Mouse (Mus musculus): ENCODE results near the gene Ttc36. TPM values are rescaled to one million over a fixed set of nuclear protein-coding genes. Genes with fewer than 3 reads are reported as not detected.

The Ttc36 gene
- polyA plus RNA-seq, 1 experiment from 2014 or later, result not detected

GRCm38 (mm10) chr9:44804678-44805077 is 1.8 kb upstream of the Ttc36 start:
- Histone ChIP-seq H3K27me3 (ENCODE audit: control insufficient read depth, insufficient read depth, low read length) (peaks cover 7% of the 10 kb centered on the region; the same call in 1 of the 2 replicates), H3K36me3 (ENCODE audit: control insufficient read depth, insufficient read depth, low read length) (peaks cover 54% of the 10 kb centered on the region)
- 89% methylated on average over 10 of the region's 10 CpGs for WGBS

DNA sequence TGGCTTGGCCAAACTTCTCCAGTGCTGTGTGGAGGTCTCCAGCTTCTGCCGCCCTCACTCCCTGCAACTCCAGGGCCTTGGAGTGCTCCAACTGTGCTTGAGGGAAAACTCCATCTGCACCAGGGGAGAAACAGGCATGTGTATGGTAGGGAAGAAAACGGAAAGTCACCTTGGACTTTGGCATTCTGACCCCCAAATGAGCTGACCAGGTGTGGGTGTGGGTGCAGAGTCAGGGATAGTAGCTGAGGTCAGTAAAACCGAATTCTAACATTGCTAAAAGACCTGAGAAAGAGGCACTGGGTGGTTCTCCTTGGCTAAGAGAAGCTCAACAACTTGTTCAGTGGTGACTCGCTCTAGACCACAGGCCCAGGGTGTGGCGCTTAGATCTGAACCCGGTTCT is 1.2 kb downstream of the Ttc36 start:
- H3K9me3 ChIP-seq (ENCODE audit: control insufficient read depth, low read length), result no peaks in the 10 kb centered on the region
- peaks cover 6 to 10% of the 10 kb centered on the region in 2 experiments; a peak in 2 of 4 replicates for H3K4me1 ChIP-seq (ENCODE audit: control insufficient read depth in 2 of 2, insufficient read depth in 2 of 2, low read length in 2 of 2)
- H3K27me3 ChIP-seq (ENCODE audit: control insufficient read depth, insufficient read depth, low read length), result peaks cover 22% of the 10 kb centered on the region
- no peak overlapping the region for H3K9ac ChIP-seq (ENCODE audit: low read length)
- no peak overlapping the region for H3K27ac ChIP-seq (replicated peaks in 1 of 2; ENCODE audit: control insufficient read depth in 1 of 2, insufficient read depth in 1 of 2, low read depth in 2 of 2, low read length in 2 of 2)
- 78% methylated on average over 6 of the region's 6 CpGs for WGBS
- H3K4me3 ChIP-seq (ENCODE audit: control insufficient read depth in 1 of 2, insufficient read depth in 1 of 2, low read depth in 1 of 2, low read length in 2 of 2), result no peak overlapping the region
- H3K4me2 ChIP-seq (ENCODE audit: low read length), result no peak overlapping the region
- ATAC-seq (ENCODE audit: insufficient number of reproducible peaks, insufficient read depth, low FRiP score, low read depth), result no peak
- H3K36me3 ChIP-seq (ENCODE audit: control insufficient read depth, insufficient read depth, low read length), result peaks cover 24% of the 10 kb centered on the region

More at GRCm38 (mm10) chr9:44804678-44805077, 1.8 kb upstream of the Ttc36 start:
- Histone ChIP-seq H3K4me2 (ENCODE audit: low read length) (no peak overlapping the region), H3K9me3 (ENCODE audit: control insufficient read depth, low read length) (no peaks in the 10 kb centered on the region), H3K27ac (replicated peaks in 1 of 2; ENCODE audit: control insufficient read depth in 1 of 2, insufficient read depth in 1 of 2, low read depth in 2 of 2, low read length in 2 of 2) (no peak overlapping the region), H3K4me1 (ENCODE audit: control insufficient read depth in 2 of 2, insufficient read depth in 2 of 2, low read length in 2 of 2) (peaks cover 0 to 4% of the 10 kb centered on the region in 2 experiments; a peak in 1 of 4 replicates), H3K4me3 (ENCODE audit: control insufficient read depth in 1 of 2, insufficient read depth in 1 of 2, low read depth in 1 of 2, low read length in 2 of 2) (no peak overlapping the region), H3K9ac (ENCODE audit: low read length) (no peak overlapping the region)
- ATAC-seq (ENCODE audit: insufficient number of reproducible peaks, insufficient read depth, low FRiP score, low read depth), result no peak

DNA sequence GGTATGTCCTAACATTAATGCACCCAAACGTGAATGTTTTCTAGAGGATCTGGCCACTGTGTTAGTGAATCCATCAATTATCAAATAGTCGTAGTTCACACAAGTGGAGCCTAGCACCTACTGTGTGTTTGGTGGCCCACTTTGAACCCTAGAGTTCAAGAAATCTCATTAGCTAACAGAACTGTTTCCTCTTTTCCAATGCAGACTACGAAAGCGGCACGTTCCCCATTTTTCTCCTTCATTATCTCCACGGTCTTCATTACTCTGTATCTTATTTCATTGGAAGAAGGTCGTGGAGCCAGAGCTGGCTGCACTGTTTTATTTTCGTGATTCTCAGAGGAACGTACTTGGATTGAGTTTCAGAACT is 2.9 kb downstream of the Ttc36 start:
- Histone ChIP-seq H3K9ac (ENCODE audit: low read length) (peak overlapping the region; percentile 80), H3K27ac (replicated peaks in 1 of 2; ENCODE audit: control insufficient read depth in 1 of 2, insufficient read depth in 1 of 2, low read depth in 2 of 2, low read length in 2 of 2) (no peak overlapping the region), H3K4me2 (ENCODE audit: low read length) (peak overlapping the region; percentile 94), H3K9me3 (ENCODE audit: control insufficient read depth, low read length) (no peaks in the 10 kb centered on the region), H3K36me3 (ENCODE audit: control insufficient read depth, insufficient read depth, low read length) (peaks cover 8% of the 10 kb centered on the region), H3K27me3 (ENCODE audit: control insufficient read depth, insufficient read depth, low read length) (peaks cover 22% of the 10 kb centered on the region), H3K4me3 (ENCODE audit: control insufficient read depth in 1 of 2, insufficient read depth in 1 of 2, low read depth in 1 of 2, low read length in 2 of 2) (peak overlapping the region; percentile 61 to 63), H3K4me1 (ENCODE audit: control insufficient read depth in 2 of 2, insufficient read depth in 2 of 2, low read length in 2 of 2) (peaks cover 6 to 10% of the 10 kb centered on the region in 2 experiments; a peak in 2 of 4 replicates)
- no peak for ATAC-seq (ENCODE audit: insufficient number of reproducible peaks, insufficient read depth, low FRiP score, low read depth)
- 48% methylated on average over 9 of the region's 9 CpGs for WGBS

- no peaks in the 10 kb centered on the region for H3K9me3 ChIP-seq (ENCODE audit: control insufficient read depth, low read length)
- H3K9ac ChIP-seq (ENCODE audit: low read length), result peak within 1 kb of the TSS; percentile 80
- 0 out of 2 replicates have a peak, but pooled peaks cover 3% of the 10 kb centered on the region for H3K36me3 ChIP-seq (ENCODE audit: control insufficient read depth, insufficient read depth, low read length)
- peak; percentile 90 for ATAC-seq (ENCODE audit: insufficient number of reproducible peaks, insufficient read depth, low FRiP score, low read depth)
- peak within 1 kb of the TSS; percentile 61 to 63 for H3K4me3 ChIP-seq (ENCODE audit: control insufficient read depth in 1 of 2, insufficient read depth in 1 of 2, low read depth in 1 of 2, low read length in 2 of 2)
- WGBS, result under 1% methylated on average over 73 of the region's 75 CpGs
- peak within 1 kb of the TSS; percentile 94 for H3K4me2 ChIP-seq (ENCODE audit: low read length)
- peaks cover 22% of the 10 kb centered on the region for H3K27me3 ChIP-seq (ENCODE audit: control insufficient read depth, insufficient read depth, low read length)
- peak within 1 kb of the TSS; percentile 60 to 83 for H3K27ac ChIP-seq (replicated peaks in 1 of 2; ENCODE audit: control insufficient read depth in 1 of 2, insufficient read depth in 1 of 2, low read depth in 2 of 2, low read length in 2 of 2)
- peaks cover 6 to 10% of the 10 kb centered on the region in 2 experiments; a peak in 2 of 4 replicates for H3K4me1 ChIP-seq (ENCODE audit: control insufficient read depth in 2 of 2, insufficient read depth in 2 of 2, low read length in 2 of 2)
Observed at GRCm38 (mm10) chr9:44799102-44799957, 3.5 kb downstream of the Ttc36 start, which contains the start of gene Tmem25. Tmem25 (minus strand) TSS chr9:44799307.

DNA sequence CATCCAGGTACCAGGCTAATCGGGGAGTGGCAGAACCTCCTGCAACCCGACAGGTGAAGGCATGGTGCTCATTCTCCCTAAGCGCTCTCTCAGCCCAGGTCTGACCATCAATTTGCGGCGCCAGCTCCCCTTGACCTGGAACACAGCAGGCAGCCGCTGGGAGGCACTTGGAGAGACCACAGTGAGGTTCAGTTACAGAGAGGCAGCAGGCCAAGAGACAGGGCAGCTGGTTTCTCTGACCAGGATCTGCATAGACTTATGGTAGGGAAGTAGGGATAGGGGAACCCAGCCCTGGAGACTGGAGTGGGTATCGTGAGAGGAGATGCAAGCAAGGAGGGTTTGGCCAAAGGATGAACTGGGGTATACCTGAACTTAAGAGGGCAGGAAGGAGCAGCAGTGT is 4.6 kb downstream of the Ttc36 start:
- peak overlapping the region; percentile 94; the same call in 1 of the 2 replicates for H3K4me2 ChIP-seq (ENCODE audit: low read length)
- H3K27ac ChIP-seq (replicated peaks in 1 of 2; ENCODE audit: control insufficient read depth in 1 of 2, insufficient read depth in 1 of 2, low read depth in 2 of 2, low read length in 2 of 2), result no peak overlapping the region
- peaks cover 6 to 10% of the 10 kb centered on the region in 2 experiments; a peak in 2 of 4 replicates for H3K4me1 ChIP-seq (ENCODE audit: control insufficient read depth in 2 of 2, insufficient read depth in 2 of 2, low read length in 2 of 2)
- H3K9ac ChIP-seq (ENCODE audit: low read length), result no peak overlapping the region
- H3K4me3 ChIP-seq (ENCODE audit: control insufficient read depth in 1 of 2, insufficient read depth in 1 of 2, low read depth in 1 of 2, low read length in 2 of 2), result no peak overlapping the region
- H3K36me3 ChIP-seq (ENCODE audit: control insufficient read depth, insufficient read depth, low read length), result no peaks in the 10 kb centered on the region
- H3K9me3 ChIP-seq (ENCODE audit: control insufficient read depth, low read length), result no peaks in the 10 kb centered on the region
- 39% methylated on average over 7 of the region's 7 CpGs for WGBS
- no peak for ATAC-seq (ENCODE audit: insufficient number of reproducible peaks, insufficient read depth, low FRiP score, low read depth)
- peaks cover 22% of the 10 kb centered on the region for H3K27me3 ChIP-seq (ENCODE audit: control insufficient read depth, insufficient read depth, low read length)

GRCm38 (mm10) chr9:44792842-44793241 is 10.0 kb downstream of the Ttc36 start:
- no peak for ATAC-seq (ENCODE audit: insufficient number of reproducible peaks, insufficient read depth, low FRiP score, low read depth)
- Histone ChIP-seq H3K4me2 (ENCODE audit: low read length) (no peak overlapping the region), H3K4me3 (ENCODE audit: control insufficient read depth in 1 of 2, insufficient read depth in 1 of 2, low read depth in 1 of 2, low read length in 2 of 2) (no peak overlapping the region), H3K27ac (replicated peaks in 1 of 2; ENCODE audit: control insufficient read depth in 1 of 2, insufficient read depth in 1 of 2, low read depth in 2 of 2, low read length in 2 of 2) (no peak overlapping the region), H3K36me3 (ENCODE audit: control insufficient read depth, insufficient read depth, low read length) (peaks cover 47% of the 10 kb centered on the region), H3K9ac (ENCODE audit: low read length) (no peak overlapping the region), H3K27me3 (ENCODE audit: control insufficient read depth, insufficient read depth, low read length) (peaks cover 5% of the 10 kb centered on the region; the same call in 1 of the 2 replicates), H3K9me3 (ENCODE audit: control insufficient read depth, low read length) (no peaks in the 10 kb centered on the region), H3K4me1 (ENCODE audit: control insufficient read depth in 2 of 2, insufficient read depth in 2 of 2, low read length in 2 of 2) (no peaks in the 10 kb centered on the region)
- 71% methylated on average over 9 of the region's 9 CpGs for WGBS

- Histone ChIP-seq H3K9me3 (ENCODE audit: control insufficient read depth, low read length) (no peaks in the 10 kb centered on the region), H3K9ac (ENCODE audit: low read length) (peak overlapping the region; percentile 94), H3K4me2 (ENCODE audit: low read length) (peak overlapping the region; percentile 90), H3K36me3 (ENCODE audit: control insufficient read depth, insufficient read depth, low read length) (peaks cover 15% of the 10 kb centered on the region), H3K27me3 (ENCODE audit: control insufficient read depth, insufficient read depth, low read length) (no peaks in the 10 kb centered on the region), H3K4me3 (ENCODE audit: control insufficient read depth in 1 of 2, insufficient read depth in 1 of 2, low read depth in 1 of 2, low read length in 2 of 2) (peak overlapping the region; percentile 65 to 91), H3K27ac (replicated peaks in 1 of 2; ENCODE audit: control insufficient read depth in 1 of 2, insufficient read depth in 1 of 2, low read depth in 2 of 2, low read length in 2 of 2) (peak overlapping the region; percentile 82 to 86), H3K4me1 (ENCODE audit: control insufficient read depth in 2 of 2, insufficient read depth in 2 of 2, low read length in 2 of 2) (peaks cover 0 to 7% of the 10 kb centered on the region in 2 experiments; a peak in 3 of 4 replicates)
- peak; percentile 99 for ATAC-seq (ENCODE audit: insufficient number of reproducible peaks, insufficient read depth, low FRiP score, low read depth)
- under 1% methylated on average over 41 of the region's 41 CpGs for WGBS
Observed at GRCm38 (mm10) chr9:44772750-44773651, 29.9 kb downstream of the Ttc36 start.

Data from heart, embryonic 14.5 days (tissue).